Mouse (Mus musculus): ENCODE measurements at regions not wholly inside any gene's neighbourhood (a gene's known extent, or its start where the extent isn't known, plus 50 kb on each side); places are given as distances from the start of the nearest gene placed in this dataset.

DNA sequence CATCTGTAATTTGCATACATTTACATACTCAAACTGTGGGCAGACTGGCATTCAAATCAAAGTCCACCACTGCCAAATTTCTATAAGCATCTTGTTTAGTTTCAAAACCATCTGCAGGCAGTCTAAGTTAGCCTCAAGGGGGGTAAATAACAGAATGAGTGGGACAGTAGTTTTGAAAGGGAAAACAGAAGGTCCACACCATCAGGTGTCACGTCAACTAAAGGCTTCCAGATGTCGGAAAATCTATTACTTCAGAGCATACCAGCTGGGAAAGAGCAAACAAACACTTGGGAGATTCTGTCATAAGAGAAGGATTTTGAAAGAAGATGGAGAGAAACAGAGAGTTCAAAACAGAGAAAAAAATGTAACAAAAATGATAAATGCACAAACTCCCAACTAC, 402.1 kb upstream of the Rack1 start:
- Histone ChIP-seq H3K36me3 (ENCODE audit: control insufficient read depth, insufficient read depth, low read length) (no peaks in the 10 kb centered on the region), H3K4me1 (ENCODE audit: control insufficient read depth, insufficient read depth, low read length) (no peaks in the 10 kb centered on the region), H3K4me3 (ENCODE audit: low read depth, low read length) (no peak overlapping the region), H3K4me2 (ENCODE audit: low read depth) (no peak overlapping the region), H3K27ac (ENCODE audit: low read depth, low read length) (no peak overlapping the region), H3K9ac (ENCODE audit: low read length) (no peak overlapping the region), H3K27me3 (ENCODE audit: control insufficient read depth, insufficient read depth, low read length) (no peaks in the 10 kb centered on the region), H3K9me3 (ENCODE audit: control insufficient read depth, low read length) (no peaks in the 10 kb centered on the region)
- ATAC-seq (ENCODE audit: insufficient read depth, low FRiP score, low TSS enrichment) (no peak), DNase-seq (ENCODE audit: low spot score) (no peak)
- 61% methylated on average over 2 of the region's 2 CpGs for WGBS

DNA sequence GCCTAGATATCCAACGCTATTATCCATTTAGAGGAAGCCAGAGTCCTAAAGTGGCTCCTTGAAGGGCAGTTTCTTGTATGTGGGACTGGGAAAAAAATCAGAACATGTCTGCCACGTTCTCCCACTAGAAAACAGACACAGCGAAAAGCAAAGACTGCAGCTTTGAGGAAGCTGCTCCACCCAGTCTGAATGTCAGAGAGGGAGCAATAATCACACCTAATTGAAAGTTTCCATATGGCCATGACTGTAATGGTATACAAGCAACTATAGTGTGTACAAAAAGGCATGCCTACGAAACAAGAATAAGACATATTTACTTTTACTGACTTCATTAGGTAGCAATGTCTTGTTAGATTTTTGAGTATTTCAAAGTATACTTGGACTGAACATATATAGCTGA, 392.7 kb upstream of the Sgcd start:
- Histone ChIP-seq H3K4me2 (ENCODE audit: low read depth) (no peak overlapping the region), H3K9me3 (ENCODE audit: control insufficient read depth, low read length) (no peaks in the 10 kb centered on the region), H3K27ac (ENCODE audit: low read depth, low read length) (no peak overlapping the region), H3K4me3 (ENCODE audit: low read depth, low read length) (no peak overlapping the region), H3K36me3 (ENCODE audit: control insufficient read depth, insufficient read depth, low read length) (no peaks in the 10 kb centered on the region), H3K4me1 (ENCODE audit: control insufficient read depth, insufficient read depth, low read length) (no peaks in the 10 kb centered on the region), H3K27me3 (ENCODE audit: control insufficient read depth, insufficient read depth, low read length) (no peaks in the 10 kb centered on the region), H3K9ac (ENCODE audit: low read length) (no peak overlapping the region)
- DNase-seq (ENCODE audit: low spot score) (no peak), ATAC-seq (ENCODE audit: insufficient read depth, low FRiP score, low TSS enrichment) (no peak)
- 84% methylated on average over 4 of the region's 4 CpGs for WGBS

GRCm38 (mm10) chr11:48378044-48378443, 389.3 kb upstream of the Sgcd start:
- DNase-seq (ENCODE audit: low spot score) (no peak), ATAC-seq (ENCODE audit: insufficient read depth, low FRiP score, low TSS enrichment) (no peak)
- Histone ChIP-seq H3K4me1 (ENCODE audit: control insufficient read depth, insufficient read depth, low read length) (no peaks in the 10 kb centered on the region), H3K9me3 (ENCODE audit: control insufficient read depth, low read length) (no peaks in the 10 kb centered on the region), H3K27me3 (ENCODE audit: control insufficient read depth, insufficient read depth, low read length) (no peaks in the 10 kb centered on the region), H3K27ac (ENCODE audit: low read depth, low read length) (no peak overlapping the region), H3K9ac (ENCODE audit: low read length) (no peak overlapping the region), H3K4me2 (ENCODE audit: low read depth) (no peak overlapping the region), H3K4me3 (ENCODE audit: low read depth, low read length) (no peak overlapping the region), H3K36me3 (ENCODE audit: control insufficient read depth, insufficient read depth, low read length) (no peaks in the 10 kb centered on the region)
- WGBS, result 65% methylated on average over 4 of the region's 4 CpGs

- Histone ChIP-seq H3K4me3 (ENCODE audit: low read depth, low read length) (no peak overlapping the region), H3K9me3 (ENCODE audit: control insufficient read depth, low read length) (no peaks in the 10 kb centered on the region), H3K4me2 (ENCODE audit: low read depth) (no peak overlapping the region), H3K36me3 (ENCODE audit: control insufficient read depth, insufficient read depth, low read length) (no peaks in the 10 kb centered on the region), H3K27me3 (ENCODE audit: control insufficient read depth, insufficient read depth, low read length) (no peaks in the 10 kb centered on the region), H3K9ac (ENCODE audit: low read length) (no peak overlapping the region), H3K4me1 (ENCODE audit: control insufficient read depth, insufficient read depth, low read length) (no peaks in the 10 kb centered on the region), H3K27ac (ENCODE audit: low read depth, low read length) (no peak overlapping the region)
- ATAC-seq (ENCODE audit: insufficient read depth, low FRiP score, low TSS enrichment) (no peak), DNase-seq (ENCODE audit: low spot score) (no peak)
These were observed 388.5 kb upstream of the Sgcd start for GRCm38 (mm10) chr11:48377269-48377668.

- Histone ChIP-seq H3K27me3 (ENCODE audit: control insufficient read depth, insufficient read depth, low read length) (no peaks in the 10 kb centered on the region), H3K36me3 (ENCODE audit: control insufficient read depth, insufficient read depth, low read length) (no peaks in the 10 kb centered on the region), H3K9me3 (ENCODE audit: control insufficient read depth, low read length) (no peaks in the 10 kb centered on the region), H3K4me2 (ENCODE audit: low read depth) (no peak overlapping the region), H3K9ac (ENCODE audit: low read length) (no peak overlapping the region), H3K4me3 (ENCODE audit: low read depth, low read length) (no peak overlapping the region), H3K4me1 (ENCODE audit: control insufficient read depth, insufficient read depth, low read length) (no peaks in the 10 kb centered on the region), H3K27ac (ENCODE audit: low read depth, low read length) (no peak overlapping the region)
- no peak for DNase-seq (ENCODE audit: low spot score)
- WGBS, result 83% methylated on average over 4 of the region's 4 CpGs
- no peak for ATAC-seq (ENCODE audit: insufficient read depth, low FRiP score, low TSS enrichment)
These were observed 362.7 kb upstream of the Sgcd start for GRCm38 (mm10) chr11:48351349-48352023.

GRCm38 (mm10) chr11:48314500-48314899, 325.7 kb upstream of the Sgcd start:
- 77% methylated on average over 1 of the region's 1 CpGs for WGBS
- H3K4me2 ChIP-seq (ENCODE audit: low read depth), result no peak overlapping the region
- H3K27me3 ChIP-seq (ENCODE audit: control insufficient read depth, insufficient read depth, low read length), result no peaks in the 10 kb centered on the region
- H3K9me3 ChIP-seq (ENCODE audit: control insufficient read depth, low read length), result no peaks in the 10 kb centered on the region
- ATAC-seq (ENCODE audit: insufficient read depth, low FRiP score, low TSS enrichment) (no peak), DNase-seq (ENCODE audit: low spot score) (no peak)
- no peaks in the 10 kb centered on the region for H3K36me3 ChIP-seq (ENCODE audit: control insufficient read depth, insufficient read depth, low read length)
- H3K4me3 ChIP-seq (ENCODE audit: low read depth, low read length), result no peak overlapping the region
- no peaks in the 10 kb centered on the region for H3K4me1 ChIP-seq (ENCODE audit: control insufficient read depth, insufficient read depth, low read length)
- H3K9ac ChIP-seq (ENCODE audit: low read length), result no peak overlapping the region
- no peak overlapping the region for H3K27ac ChIP-seq (ENCODE audit: low read depth, low read length)

DNA sequence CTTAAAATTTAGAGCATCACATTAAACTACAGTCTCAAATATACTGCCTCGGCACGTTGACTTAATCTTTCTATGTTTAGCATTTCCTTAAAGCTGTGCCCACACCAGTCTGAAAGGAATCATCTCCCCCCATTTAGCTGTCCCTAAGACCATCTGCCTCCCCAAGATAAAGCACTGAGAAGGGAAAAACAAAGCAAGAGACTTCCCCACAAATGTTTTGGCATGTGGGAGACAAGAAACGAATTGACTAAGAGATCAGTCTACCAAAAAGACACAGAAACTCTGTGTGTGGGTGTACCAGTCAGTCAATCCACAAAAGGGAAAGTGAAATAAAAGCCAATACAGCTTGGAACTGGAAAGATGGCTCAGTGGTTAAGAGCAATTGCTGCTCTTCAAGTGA, 306.6 kb upstream of the Sgcd start:
- Histone ChIP-seq H3K4me1 (ENCODE audit: control insufficient read depth, insufficient read depth, low read length) (no peaks in the 10 kb centered on the region), H3K27me3 (ENCODE audit: control insufficient read depth, insufficient read depth, low read length) (no peaks in the 10 kb centered on the region), H3K9me3 (ENCODE audit: control insufficient read depth, low read length) (no peaks in the 10 kb centered on the region), H3K9ac (ENCODE audit: low read length) (no peak overlapping the region), H3K27ac (ENCODE audit: low read depth, low read length) (no peak overlapping the region), H3K4me3 (ENCODE audit: low read depth, low read length) (no peak overlapping the region), H3K36me3 (ENCODE audit: control insufficient read depth, insufficient read depth, low read length) (no peaks in the 10 kb centered on the region), H3K4me2 (ENCODE audit: low read depth) (no peak overlapping the region)
- WGBS, result 78% methylated on average over 3 of the region's 3 CpGs
- no peak for DNase-seq (ENCODE audit: low spot score)
- no peak for ATAC-seq (ENCODE audit: insufficient read depth, low FRiP score, low TSS enrichment)

- Histone ChIP-seq H3K27me3 (ENCODE audit: control insufficient read depth, insufficient read depth, low read length) (no peaks in the 10 kb centered on the region), H3K4me1 (ENCODE audit: control insufficient read depth, insufficient read depth, low read length) (no peaks in the 10 kb centered on the region), H3K4me3 (ENCODE audit: low read depth, low read length) (no peak overlapping the region), H3K36me3 (ENCODE audit: control insufficient read depth, insufficient read depth, low read length) (no peaks in the 10 kb centered on the region), H3K9me3 (ENCODE audit: control insufficient read depth, low read length) (no peaks in the 10 kb centered on the region), H3K4me2 (ENCODE audit: low read depth) (no peak overlapping the region), H3K9ac (ENCODE audit: low read length) (no peak overlapping the region), H3K27ac (ENCODE audit: low read depth, low read length) (no peak overlapping the region)
- ATAC-seq (ENCODE audit: insufficient read depth, low FRiP score, low TSS enrichment), result no peak
- WGBS, result 83% methylated on average over 3 of the region's 3 CpGs
- no peak for DNase-seq (ENCODE audit: low spot score)
These were observed 273.7 kb upstream of the Sgcd start for GRCm38 (mm10) chr11:48262492-48262891.

DNA sequence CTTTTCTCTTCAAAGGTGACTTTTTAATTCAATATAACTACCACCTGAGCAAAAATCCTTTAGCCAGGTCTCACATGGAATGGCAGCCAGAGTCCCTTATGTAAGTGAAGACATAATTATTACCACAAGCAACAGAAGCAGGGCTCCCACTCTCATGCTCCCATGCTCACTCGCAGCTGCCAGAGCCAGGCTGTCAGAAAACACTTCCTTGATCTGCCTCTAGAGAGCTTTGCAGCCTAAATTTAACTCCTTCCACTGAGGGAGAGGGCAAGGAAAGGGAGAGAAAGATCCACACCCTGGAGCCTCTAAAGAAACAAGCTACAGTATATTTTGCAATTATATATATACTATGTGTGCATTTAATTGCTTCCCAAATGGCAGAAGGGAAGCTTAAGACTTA, 272.3 kb upstream of the Sgcd start:
- Histone ChIP-seq H3K4me1 (ENCODE audit: control insufficient read depth, insufficient read depth, low read length) (no peaks in the 10 kb centered on the region), H3K36me3 (ENCODE audit: control insufficient read depth, insufficient read depth, low read length) (no peaks in the 10 kb centered on the region), H3K27me3 (ENCODE audit: control insufficient read depth, insufficient read depth, low read length) (no peaks in the 10 kb centered on the region), H3K9ac (ENCODE audit: low read length) (no peak overlapping the region), H3K4me2 (ENCODE audit: low read depth) (no peak overlapping the region), H3K27ac (ENCODE audit: low read depth, low read length) (no peak overlapping the region), H3K4me3 (ENCODE audit: low read depth, low read length) (no peak overlapping the region), H3K9me3 (ENCODE audit: control insufficient read depth, low read length) (no peaks in the 10 kb centered on the region)
- ATAC-seq (ENCODE audit: insufficient read depth, low FRiP score, low TSS enrichment) (no peak), DNase-seq (ENCODE audit: low spot score) (no peak)
- WGBS, result 62% methylated on average over 1 of the region's 1 CpGs
